Mouse (Mus musculus): ENCODE results near the gene Tgds.

DNA sequence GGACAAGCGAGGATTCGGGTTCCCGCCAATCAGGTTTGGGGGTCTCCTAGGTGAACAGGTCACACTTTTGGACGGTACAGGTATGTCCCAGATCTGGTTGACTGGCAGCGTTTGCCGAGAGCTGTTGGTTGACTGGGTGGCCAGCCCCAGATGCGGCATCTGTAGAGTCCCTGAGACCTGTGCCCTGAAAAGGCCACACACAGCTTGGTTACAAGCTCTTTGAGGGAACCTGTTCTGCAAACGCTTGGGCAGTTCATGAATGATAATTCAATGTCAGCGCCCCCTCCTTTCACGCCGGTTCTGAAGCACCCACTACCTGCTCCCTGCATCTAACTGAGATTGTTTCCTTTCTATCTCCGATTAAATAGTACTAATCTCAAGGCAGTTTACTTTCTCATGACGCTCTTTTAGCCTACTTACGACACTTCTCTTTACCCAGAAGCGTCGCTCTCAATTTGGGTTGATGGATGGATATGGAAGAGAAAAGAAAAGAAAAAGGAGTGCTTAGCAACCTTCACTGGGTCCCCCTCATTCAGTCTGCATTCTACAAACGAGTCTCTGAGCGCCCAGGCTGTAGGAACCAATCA is 42.7 kb downstream of the Tgds start:
- TF ChIP-seq EP300 (IDR thresholded peaks at IDR 0.05; ENCODE audit: low read depth) (no peak), CTCF (IDR thresholded peaks at IDR 0.05; ENCODE audit: low read depth) (no peak)

Measured in liver, postnatal 0 days (tissue).